Mouse (Mus musculus) stomach, embryonic 16.5 days (tissue): Measurements from ENCODE around the gene Dyrk1a. TPM values are rescaled to one million over a fixed set of nuclear protein-coding genes. Genes with fewer than 3 reads are reported as not detected.
A peak's percentile ranks its signal among the peaks of the same experiment; 100 is the strongest.

Source experiments
- ATAC-seq: fragments of 200-750 bp; cut with Nextera tagmentation; 2 replicates; pipeline ENCODE4 v1.8.0; 2017; ENCODE audit warnings: moderate number of reproducible peaks, moderate TSS enrichment; ENCODE audit not compliant: insufficient read depth, low FRiP score
- H3K27ac ChIP-seq: fragments of 300-500 bp; sonication (generic); 2 replicates; pipeline ENCODE4 v1.5.1; 2014; ENCODE audit warnings: low read length
- H3K27me3 ChIP-seq: fragments of 300-500 bp; sonication (generic); 2 replicates; pipeline ENCODE4 v1.6.1; 2014; ENCODE audit warnings: low read length, control low read depth, mixed read lengths; ENCODE audit not compliant: control insufficient read depth, insufficient read depth
- H3K36me3 ChIP-seq: fragments of 300-500 bp; sonication (generic); 2 replicates; pipeline ENCODE4 v1.6.1; 2014; ENCODE audit warnings: low read length; ENCODE audit not compliant: control insufficient read depth, insufficient read depth
- H3K4me1 ChIP-seq: fragments of 300-500 bp; sonication (generic); 2 replicates; pipeline ENCODE4 v1.6.1; 2014; ENCODE audit warnings: low read length, control low read depth, mixed read lengths; ENCODE audit not compliant: control insufficient read depth, insufficient read depth
- H3K4me2 ChIP-seq: fragments of 300-500 bp; sonication (generic); 2 replicates; pipeline ENCODE4 v1.6.1; 2014; ENCODE audit warnings: low read depth, low read length, mixed read lengths
- H3K4me3 ChIP-seq: fragments of 300-500 bp; sonication (generic); replicated peaks from 2 replicates; pipeline ENCODE4 v1.5.1; 2014; ENCODE audit warnings: mild to moderate bottlenecking, low read length
- H3K9ac ChIP-seq: fragments of 300-500 bp; sonication (generic); 2 replicates; pipeline ENCODE4 v1.6.1; 2014; ENCODE audit warnings: low read length
- H3K9me3 ChIP-seq: fragments of 300-500 bp; sonication (generic); replicated peaks from 2 replicates; pipeline ENCODE4 v1.6.1; 2016; ENCODE audit warnings: low read length, control low read depth; ENCODE audit not compliant: control insufficient read depth
- WGBS: fragments of 180-500 bp; shearing (Covaris S2); extraction: QIAGEN DNeasy Blood & Tissue Kit; methylation state at CpG from one replicate; pipeline ENCODE4 v1.1.7; 2014; 5-methylcytosine and 5-hydroxymethylcytosine counted together
- polyA plus RNA-seq: library from polyadenylated mRNA; unstranded; fragments of >200 nt; fragmentation: Nextera tagmentation; extraction: Ambion mirVana; gene quantifications from 2 replicates; pipeline ENCODE4 v1.2.1, GENCODE M21; 2015

Gene Dyrk1a
- polyA plus RNA-seq, 1 experiment from 2014 or later: 7.4 TPM

- H3K27me3 ChIP-seq: no peaks in the 10 kb centered on the region
- H3K36me3 ChIP-seq: no peaks in the 10 kb centered on the region
- H3K4me2 ChIP-seq: no peak overlapping the region
- H3K4me1 ChIP-seq: no peaks in the 10 kb centered on the region
- ATAC-seq: no peak
- H3K27ac ChIP-seq: no peak overlapping the region
- H3K9ac ChIP-seq: no peak overlapping the region
- H3K9me3 ChIP-seq: no peaks in the 10 kb centered on the region
- no peak overlapping the region for H3K4me3 ChIP-seq
Observed at GRCm38 (mm10) chr16:94551934-94552333, 17.9 kb upstream of the Dyrk1a start.

GRCm38 (mm10) chr16:94555346-94555745, 14.5 kb upstream of the Dyrk1a start:
- Histone ChIP-seq H3K36me3 (no peaks in the 10 kb centered on the region), H3K4me2 (no peak overlapping the region), H3K9ac (no peak overlapping the region), H3K4me3 (no peak overlapping the region), H3K27me3 (no peaks in the 10 kb centered on the region), H3K27ac (no peak overlapping the region), H3K9me3 (no peaks in the 10 kb centered on the region), H3K4me1 (peaks cover 7% of the 10 kb centered on the region)
- no peak for ATAC-seq
- WGBS: 71% methylated on average over 7 of the region's 7 CpGs

GRCm38 (mm10) chr16:94556228-94556627, 13.6 kb upstream of the Dyrk1a start:
- Histone ChIP-seq H3K4me3 (no peak overlapping the region), H3K4me1 (peaks cover 7% of the 10 kb centered on the region), H3K27me3 (no peaks in the 10 kb centered on the region), H3K9me3 (no peaks in the 10 kb centered on the region), H3K4me2 (no peak overlapping the region), H3K27ac (no peak overlapping the region), H3K36me3 (no peaks in the 10 kb centered on the region), H3K9ac (no peak overlapping the region)
- WGBS: 76% methylated on average over 5 of the region's 5 CpGs
- no peak for ATAC-seq

- ATAC-seq: no peak
- WGBS: 26% methylated on average over 7 of the region's 7 CpGs
- Histone ChIP-seq H3K9ac (no peak overlapping the region), H3K27ac (peak overlapping the region; percentile 7), H3K36me3 (no peaks in the 10 kb centered on the region), H3K4me1 (peaks cover 7% of the 10 kb centered on the region), H3K9me3 (no peaks in the 10 kb centered on the region), H3K4me2 (0 out of 2 replicates have a peak overlapping the region, but pooled peaks have one; percentile 20), H3K27me3 (no peaks in the 10 kb centered on the region), H3K4me3 (no peak overlapping the region)
Observed at GRCm38 (mm10) chr16:94559282-94559681, 10.5 kb upstream of the Dyrk1a start.

- H3K4me3 ChIP-seq: no peak overlapping the region
- no peak overlapping the region for H3K4me2 ChIP-seq
- no peaks in the 10 kb centered on the region for H3K9me3 ChIP-seq
- no peak for ATAC-seq
- no peaks in the 10 kb centered on the region for H3K27me3 ChIP-seq
- H3K9ac ChIP-seq: no peak overlapping the region
- H3K4me1 ChIP-seq: peaks cover 7% of the 10 kb centered on the region
- no peaks in the 10 kb centered on the region for H3K36me3 ChIP-seq
- peak overlapping the region; percentile 7 for H3K27ac ChIP-seq
- WGBS: 43% methylated on average over 7 of the region's 7 CpGs
Observed at GRCm38 (mm10) chr16:94559782-94560181, 10.0 kb upstream of the Dyrk1a start.

GRCm38 (mm10) chr16:94560618-94561017, 9.2 kb upstream of the Dyrk1a start:
- H3K27ac ChIP-seq: no peak overlapping the region
- no peak overlapping the region for H3K4me2 ChIP-seq
- H3K9ac ChIP-seq: no peak overlapping the region
- no peak overlapping the region for H3K4me3 ChIP-seq
- no peaks in the 10 kb centered on the region for H3K27me3 ChIP-seq
- 58% methylated on average over 5 of the region's 5 CpGs for WGBS
- H3K4me1 ChIP-seq: peaks cover 7% of the 10 kb centered on the region
- no peak for ATAC-seq
- H3K9me3 ChIP-seq: no peaks in the 10 kb centered on the region
- H3K36me3 ChIP-seq: no peaks in the 10 kb centered on the region

GRCm38 (mm10) chr16:94566124-94566523, 3.7 kb upstream of the Dyrk1a start:
- Histone ChIP-seq H3K27ac (no peak overlapping the region), H3K4me1 (0 out of 2 replicates have a peak, but pooled peaks cover 5% of the 10 kb centered on the region), H3K4me2 (no peak overlapping the region), H3K36me3 (no peaks in the 10 kb centered on the region), H3K9me3 (no peaks in the 10 kb centered on the region), H3K9ac (0 out of 2 replicates have a peak overlapping the region, but pooled peaks have one; percentile 33), H3K4me3 (no peak overlapping the region), H3K27me3 (no peaks in the 10 kb centered on the region)
- no peak for ATAC-seq
- WGBS: 33% methylated on average over 8 of the region's 8 CpGs

GRCm38 (mm10) chr16:94566834-94567585, 2.8 kb upstream of the Dyrk1a start:
- Histone ChIP-seq H3K4me3 (no peak overlapping the region), H3K4me2 (no peak overlapping the region), H3K27ac (no peak overlapping the region), H3K27me3 (no peaks in the 10 kb centered on the region), H3K9me3 (no peaks in the 10 kb centered on the region), H3K9ac (no peak overlapping the region), H3K4me1 (peaks cover 12% of the 10 kb centered on the region), H3K36me3 (no peaks in the 10 kb centered on the region)
- 87% methylated on average over 11 of the region's 11 CpGs for WGBS
- ATAC-seq: no peak

GRCm38 (mm10) chr16:94567751-94568150, 2.1 kb upstream of the Dyrk1a start:
- H3K36me3 ChIP-seq: no peaks in the 10 kb centered on the region
- no peak overlapping the region for H3K9ac ChIP-seq
- no peak overlapping the region for H3K4me3 ChIP-seq
- ATAC-seq: no peak
- H3K27me3 ChIP-seq: no peaks in the 10 kb centered on the region
- WGBS: 75% methylated on average over 5 of the region's 5 CpGs
- H3K27ac ChIP-seq: no peak overlapping the region
- H3K4me2 ChIP-seq: no peak overlapping the region
- H3K4me1 ChIP-seq: peaks cover 18% of the 10 kb centered on the region
- H3K9me3 ChIP-seq: no peaks in the 10 kb centered on the region
